In the genomic region with DNA sequence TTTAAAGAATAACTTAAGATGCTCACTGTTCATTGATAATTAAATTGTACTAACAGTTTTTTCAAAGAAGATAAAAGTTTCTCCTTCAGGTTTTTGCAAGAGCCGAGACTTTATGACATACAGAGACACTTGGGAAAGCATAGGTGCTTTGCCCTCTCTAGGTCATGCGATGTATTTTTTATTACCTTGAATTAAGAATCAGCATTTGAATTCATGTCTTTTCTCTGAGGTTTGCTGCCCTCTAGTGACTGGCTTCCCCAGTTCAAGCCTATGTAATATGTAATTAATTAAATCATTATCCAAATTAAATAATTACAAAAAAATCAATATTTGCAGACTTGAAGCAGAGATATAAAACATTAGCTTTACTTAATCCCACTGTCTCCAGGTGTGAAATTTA, we compare ENCODE assay signal across 8 mouse cellular contexts.
DNase-seq lines count a peak whose midpoint lies in the region; ATAC-seq and TF ChIP-seq lines count a peak whose summit lies in the region.

No protein-coding gene starts in this region.

- intact Hi-C loops in heart, postnatal 25 days (cut with DNase I) = loop anchor here (1.0 to 5.0 kb wide), 2 partner anchors 81 to 174 kb away; partner anchors contain the start of gene Fam198b

- no peaks in the 10 kb centered on the region for H3K9me3 ChIP-seq in forebrain, embryonic 14.5 days (replicated peaks; ENCODE audit: control insufficient read depth, low read length)
- H3K9me3 ChIP-seq in intestine, embryonic 16.5 days (ENCODE audit: control insufficient read depth, low read length) = no peaks in the 10 kb centered on the region
- no peaks in the 10 kb centered on the region for H3K9me3 ChIP-seq in lung, postnatal 0 days (ENCODE audit: low read length)

- TF ChIP-seq CTCF in lung, postnatal 0 days (IDR thresholded peaks at IDR 0.05) = peak; percentile 75

- no peaks in the 10 kb centered on the region for H3K4me1 ChIP-seq in forebrain, embryonic 14.5 days (ENCODE audit: control insufficient read depth, insufficient read depth, low read length)
- H3K4me1 ChIP-seq in intestine, embryonic 16.5 days (ENCODE audit: control insufficient read depth, insufficient read depth, low read length) = peaks cover 3% of the 10 kb centered on the region
- peaks cover 4% of the 10 kb centered on the region; the same call in 1 of the 2 replicates for H3K4me1 ChIP-seq in lung, postnatal 0 days (ENCODE audit: insufficient read depth, low read depth, low read length)

- DNase-seq in heart, adult 8-10 months (ENCODE audit: low spot score) = peak; percentile 77
- no peak for DNase-seq in heart, postnatal 25 days (ENCODE audit: low spot score)
- DNase-seq in A20 (ENCODE audit: low read depth, low spot score) = peak; percentile 44
- DNase-seq in adrenal gland, postnatal 36 days = peak; percentile 51 to 81
- DNase-seq in forebrain, embryonic 14.5 days (ENCODE audit: low spot score) = peak; percentile 71
- peak; percentile 83 for DNase-seq in lung, postnatal 0 days (ENCODE audit: low spot score)
- DNase-seq in spleen, postnatal 4 days (ENCODE audit: low spot score in 2 of 2) = no peak

- no peaks in the 10 kb centered on the region for H3K36me3 ChIP-seq in forebrain, embryonic 14.5 days (ENCODE audit: control insufficient read depth, insufficient read depth, low read length)
- no peaks in the 10 kb centered on the region for H3K36me3 ChIP-seq in intestine, embryonic 16.5 days (ENCODE audit: control insufficient read depth, insufficient read depth, low read length)
- no peaks in the 10 kb centered on the region for H3K36me3 ChIP-seq in lung, postnatal 0 days (ENCODE audit: insufficient read depth, low read length)

- no peak overlapping the region for H3K9ac ChIP-seq in forebrain, embryonic 14.5 days (ENCODE audit: low read length)
- no peak overlapping the region for H3K9ac ChIP-seq in intestine, embryonic 16.5 days (ENCODE audit: low read depth, low read length)
- H3K9ac ChIP-seq in lung, postnatal 0 days (replicated peaks; ENCODE audit: low read depth) = no peak overlapping the region

- 42% methylated on average over 2 of the region's 2 CpGs for WGBS in forebrain, embryonic 14.5 days
- 32% methylated on average over 2 of the region's 2 CpGs for WGBS in intestine, embryonic 16.5 days
- 12% methylated on average over 2 of the region's 2 CpGs for WGBS in lung, postnatal 0 days

- peak; percentile 70; the same call in 1 of the 2 replicates for ATAC-seq in forebrain, embryonic 14.5 days
- 0 out of 2 replicates have a peak, but pooled peaks have one; percentile 51 for ATAC-seq in intestine, embryonic 16.5 days
- ATAC-seq in lung, postnatal 0 days = peak; percentile 48; the same call in 1 of the 2 replicates

- no peak overlapping the region for H3K27ac ChIP-seq in forebrain, embryonic 14.5 days (ENCODE audit: low read depth, low read length)
- no peak overlapping the region for H3K27ac ChIP-seq in intestine, embryonic 16.5 days (ENCODE audit: low read length)
- H3K27ac ChIP-seq in lung, postnatal 0 days (ENCODE audit: low read length) = no peak overlapping the region

- no peak overlapping the region for H3K4me2 ChIP-seq in forebrain, embryonic 14.5 days (ENCODE audit: low read length)
- no peak overlapping the region for H3K4me2 ChIP-seq in intestine, embryonic 16.5 days (ENCODE audit: low read depth, low read length)
- H3K4me2 ChIP-seq in lung, postnatal 0 days (replicated peaks; ENCODE audit: low read depth, low read length) = no peak overlapping the region

- no peak; the same call in 1 of the 2 replicates for TF ChIP-seq EP300 in lung, postnatal 0 days (IDR thresholded peaks at IDR 0.05)

- H3K4me3 ChIP-seq in forebrain, embryonic 14.5 days (ENCODE audit: low read depth, low read length) = no peak overlapping the region
- H3K4me3 ChIP-seq in intestine, embryonic 16.5 days (ENCODE audit: low read length) = no peak overlapping the region
- no peak overlapping the region for H3K4me3 ChIP-seq in lung, postnatal 0 days (ENCODE audit: low read depth, low read length)

- no peaks in the 10 kb centered on the region for H3K27me3 ChIP-seq in forebrain, embryonic 14.5 days (replicated peaks; ENCODE audit: control insufficient read depth, insufficient read depth, low read length)
- no peaks in the 10 kb centered on the region for H3K27me3 ChIP-seq in intestine, embryonic 16.5 days (replicated peaks; ENCODE audit: control insufficient read depth, insufficient read depth, low read length)
- no peaks in the 10 kb centered on the region for H3K27me3 ChIP-seq in lung, postnatal 0 days (replicated peaks; ENCODE audit: insufficient read depth, low read length)

Comparison
In these comparisons a context has a peak if more than half of its experiments do, and no peak if none do; other contexts are left out.
1. DNase-seq: peak in heart, adult 8-10 months (single experiment), A20 (single experiment), adrenal gland, postnatal 36 days (2 of 2), forebrain, embryonic 14.5 days (single experiment) and lung, postnatal 0 days (single experiment); none in heart, postnatal 25 days (single experiment) and spleen, postnatal 4 days (0 of 2).
2. Peak in every context shown above with its lines, with median percentiles within 50 percentile points of each other: ATAC-seq.